Mouse (Mus musculus): ENCODE data around the gene Son.

Son gene

DNA sequence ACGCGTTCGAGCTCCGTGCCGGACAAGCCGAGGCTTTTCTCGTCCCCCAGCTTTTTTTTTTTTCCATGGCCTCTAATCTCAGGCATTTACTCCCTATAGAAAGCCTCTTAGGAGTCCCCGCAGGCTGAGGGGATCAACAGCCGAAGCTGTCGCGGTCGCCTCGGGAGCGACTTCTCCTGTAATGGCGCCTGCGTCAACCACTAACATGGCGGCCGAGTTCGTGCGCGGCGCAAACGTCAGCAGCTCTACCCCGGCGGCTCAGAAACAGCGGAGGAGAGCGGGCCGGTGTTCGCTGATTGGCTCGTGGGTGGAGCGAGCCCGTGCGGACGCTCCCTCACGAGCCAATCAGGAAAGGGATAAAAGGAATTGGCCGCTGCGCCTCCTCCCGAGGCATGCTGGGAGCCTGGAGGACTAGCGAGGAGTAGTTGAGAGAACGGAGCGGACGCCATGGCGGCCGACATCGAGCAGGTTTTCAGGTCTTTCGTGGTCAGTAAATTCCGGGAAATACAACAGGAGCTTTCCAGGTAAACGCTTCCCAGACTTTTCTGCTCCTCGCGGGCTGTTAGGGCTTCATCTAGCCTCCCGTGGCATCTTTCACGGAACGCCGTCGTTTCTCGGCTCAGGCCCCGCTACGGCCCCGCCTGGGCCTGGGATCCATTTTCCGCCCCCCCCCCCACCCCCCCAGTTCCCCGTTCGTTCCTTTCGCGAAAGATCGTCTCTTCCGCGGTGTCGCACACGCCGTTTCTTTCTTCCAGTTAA lies at the start of gene Son:
Son (plus strand) TSS at position 46 of the 759 bp plus-strand sequence.
- DNase-seq, result peak; percentile 97

DNA sequence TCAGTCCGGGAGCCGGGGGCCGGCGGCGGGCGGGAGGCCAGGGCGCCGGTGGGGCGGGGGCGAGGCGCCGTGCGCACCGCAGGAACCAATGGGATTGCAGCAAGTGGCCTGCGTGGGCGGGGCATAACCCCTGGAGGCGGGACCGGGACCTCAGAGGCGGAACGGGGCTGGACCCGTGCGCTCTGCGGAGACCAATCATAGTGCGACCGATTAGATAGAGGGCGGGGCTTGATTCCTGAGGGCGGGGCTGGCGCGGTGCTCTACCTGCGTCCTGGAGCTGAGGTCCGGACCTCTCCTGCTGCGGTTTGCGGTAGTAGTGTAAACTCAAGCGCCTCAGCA lies 49.7 kb upstream of the Son start, which contains the start of gene Tmem50b:
Tmem50b (minus strand) TSS at position 129 of the 339 bp plus-strand sequence.
- DNase-seq, result peak; percentile 99

DNA sequence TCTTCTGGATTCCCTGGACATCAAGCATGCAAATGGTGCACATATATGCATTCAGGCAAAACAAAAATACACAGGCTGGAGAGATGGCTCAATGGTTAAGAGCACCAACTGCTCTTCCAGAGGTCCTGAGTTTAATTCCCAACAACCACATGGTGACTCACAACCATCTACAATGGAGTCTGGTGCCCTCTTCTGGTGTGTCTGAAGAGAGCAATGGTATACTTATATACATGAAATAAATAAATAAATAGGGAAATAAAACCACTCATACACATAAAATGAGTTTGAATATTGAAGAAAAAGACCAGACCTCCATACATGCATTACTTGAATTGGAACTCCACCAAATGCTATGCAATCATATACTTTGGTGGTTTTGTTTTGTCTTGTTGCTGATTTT lies 48.1 kb upstream of the Son start:
- DNase-seq, result no peak

DNA sequence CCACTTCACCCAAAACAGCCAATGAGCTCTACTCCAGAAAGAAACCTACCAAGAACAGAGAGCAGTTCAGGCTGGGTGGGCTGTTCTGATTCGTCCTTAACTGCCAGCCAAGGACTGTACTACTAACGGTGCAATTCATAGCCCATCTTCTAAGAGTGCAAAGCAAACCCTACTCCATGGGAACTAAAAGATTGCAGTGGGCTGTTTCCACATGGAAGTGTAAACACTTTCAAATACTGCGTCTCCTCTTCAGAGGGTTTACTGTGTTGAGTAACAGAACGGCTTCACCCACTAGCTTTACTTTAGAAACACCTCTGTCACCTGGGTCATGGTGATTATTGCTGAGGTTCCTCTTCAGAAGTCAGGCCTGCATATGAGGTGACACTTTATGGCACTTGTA lies 46.2 kb upstream of the Son start:
- DNase-seq, result peak; percentile 46

DNA sequence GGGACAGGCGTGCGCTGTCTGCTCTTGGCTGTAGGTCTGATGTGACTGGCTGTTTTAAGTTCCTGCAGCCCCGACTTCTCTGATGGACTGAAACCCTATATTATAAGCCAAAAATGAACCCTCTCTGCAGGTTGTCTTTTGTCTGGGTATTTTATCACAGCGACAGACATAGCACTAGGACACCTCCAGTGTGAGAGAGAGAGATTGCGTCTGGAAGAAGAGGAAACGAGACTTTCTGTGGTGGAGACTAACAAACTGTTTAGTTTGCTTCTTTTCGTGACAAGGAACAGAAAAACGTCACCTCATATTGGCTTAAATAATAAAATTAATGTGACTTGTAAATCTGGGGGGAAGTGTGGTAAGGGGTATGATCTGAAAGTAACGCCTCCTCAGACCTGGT lies 45.6 kb upstream of the Son start:
- DNase-seq, result no peak

DNA sequence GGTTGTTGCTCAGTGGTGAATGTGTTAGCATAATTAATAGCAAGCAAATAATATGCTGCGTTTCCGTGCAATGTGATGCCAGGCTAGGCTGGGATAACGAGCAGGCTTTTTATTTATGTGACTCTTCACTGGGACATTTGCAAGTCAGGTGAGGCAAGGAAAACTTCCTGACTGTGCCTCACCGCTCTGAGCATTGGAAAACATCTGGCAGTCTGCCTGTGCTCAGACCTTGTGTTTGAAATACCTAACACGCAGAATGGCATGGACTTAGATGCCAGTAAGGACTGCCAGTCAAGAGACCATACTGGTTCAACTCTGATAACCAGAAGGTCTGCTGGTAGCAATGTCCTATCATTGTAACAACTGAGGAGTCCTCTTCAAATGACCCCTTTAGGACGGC lies 42.1 kb upstream of the Son start:
- no peak for DNase-seq

DNA sequence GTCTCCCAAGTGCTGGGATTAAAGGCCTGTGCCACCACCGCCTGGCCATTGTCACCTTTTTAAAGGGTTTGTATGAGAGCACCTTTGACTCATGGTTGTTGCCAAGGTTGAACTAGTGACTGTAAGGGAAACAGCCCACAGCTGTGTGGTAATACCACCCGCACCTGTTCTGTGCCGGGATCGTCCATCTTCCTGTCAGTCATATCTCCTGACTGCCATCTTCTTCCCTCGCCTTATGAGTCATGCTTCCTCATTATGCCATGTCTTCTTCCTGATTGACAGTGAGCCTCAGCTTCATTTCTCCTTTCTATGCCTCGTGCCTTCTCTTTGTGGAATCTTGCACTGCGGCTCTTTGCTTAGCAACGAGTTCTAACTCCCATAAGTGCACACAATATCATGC lies 40.3 kb upstream of the Son start:
- no peak for DNase-seq

DNA sequence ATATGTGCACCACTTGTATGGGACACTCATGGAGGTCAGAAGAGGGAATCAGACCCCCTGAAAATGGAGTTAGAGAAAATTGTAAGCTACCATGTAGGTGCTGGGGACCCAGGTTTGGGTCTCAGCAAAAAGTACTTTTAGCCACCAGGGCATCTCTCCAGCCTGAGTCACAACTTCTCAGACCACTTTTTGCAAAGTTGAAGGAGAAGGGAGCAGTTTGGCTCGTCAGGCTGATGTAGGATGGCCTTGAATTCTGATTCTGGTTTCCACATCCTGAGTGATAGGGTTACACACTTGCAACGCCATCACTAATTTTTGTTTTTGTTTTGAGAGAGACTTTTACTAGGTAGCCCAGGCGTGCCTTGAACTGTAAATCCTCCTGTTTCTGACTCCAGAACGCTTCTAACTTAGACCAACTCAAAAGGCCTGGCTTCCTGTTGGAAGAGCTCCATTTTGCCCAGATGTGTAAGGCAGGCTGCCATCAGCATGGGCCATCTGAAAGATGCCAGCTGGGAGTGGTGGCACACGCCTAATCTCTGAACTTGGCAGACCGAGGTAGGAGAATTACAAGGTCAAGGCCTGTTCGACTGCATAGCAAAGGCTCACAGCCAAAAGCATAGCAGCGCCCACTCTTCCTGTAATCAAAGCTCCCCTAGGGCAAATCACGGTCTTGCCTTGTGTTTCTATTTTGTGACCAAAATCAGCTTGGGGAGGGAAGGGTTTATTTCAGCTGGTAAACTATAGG lies 37.6 kb upstream of the Son start:
- DNase-seq, result peak; percentile 70

DNA sequence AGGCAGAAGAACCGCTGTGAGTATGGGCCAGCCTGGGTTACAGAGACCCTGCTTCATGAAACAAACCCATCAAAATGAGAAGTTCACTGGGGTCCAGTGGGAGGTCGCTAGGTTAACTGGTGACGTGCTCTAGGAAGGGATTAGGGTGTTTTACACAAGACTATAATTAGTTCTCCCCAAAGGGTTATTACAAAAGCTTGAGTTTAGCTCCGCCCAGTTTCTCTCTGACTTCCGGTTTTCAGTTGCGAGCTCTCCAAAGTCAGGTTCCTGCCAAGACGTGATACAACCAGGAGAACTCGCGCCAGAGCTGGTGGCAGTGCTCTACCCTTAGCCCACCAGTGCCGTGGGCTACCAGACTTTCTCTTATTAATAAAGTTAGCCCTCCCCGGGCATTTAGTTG lies 36.1 kb upstream of the Son start:
- peak; percentile 70 for DNase-seq

DNA sequence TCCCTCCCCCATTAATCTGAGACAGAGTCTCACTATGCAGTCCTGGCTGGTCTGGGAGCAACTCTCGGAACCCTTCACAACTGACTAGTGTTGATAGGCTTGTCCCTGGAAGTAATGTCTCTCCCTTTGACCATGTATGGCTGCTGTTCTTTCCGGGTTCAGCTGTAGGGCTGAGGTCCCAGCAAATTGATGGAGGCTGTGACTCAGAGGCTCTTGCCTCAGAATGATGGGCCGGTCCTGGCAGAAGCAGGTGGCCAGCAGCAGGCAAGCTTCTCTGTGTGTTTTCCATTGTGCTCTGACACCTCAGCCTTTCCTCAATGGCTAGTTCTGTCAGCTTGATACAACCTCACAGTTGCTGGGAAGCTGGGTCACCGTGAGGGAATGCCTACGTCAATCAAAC lies 34.8 kb upstream of the Son start:
- DNase-seq, result no peak

DNA sequence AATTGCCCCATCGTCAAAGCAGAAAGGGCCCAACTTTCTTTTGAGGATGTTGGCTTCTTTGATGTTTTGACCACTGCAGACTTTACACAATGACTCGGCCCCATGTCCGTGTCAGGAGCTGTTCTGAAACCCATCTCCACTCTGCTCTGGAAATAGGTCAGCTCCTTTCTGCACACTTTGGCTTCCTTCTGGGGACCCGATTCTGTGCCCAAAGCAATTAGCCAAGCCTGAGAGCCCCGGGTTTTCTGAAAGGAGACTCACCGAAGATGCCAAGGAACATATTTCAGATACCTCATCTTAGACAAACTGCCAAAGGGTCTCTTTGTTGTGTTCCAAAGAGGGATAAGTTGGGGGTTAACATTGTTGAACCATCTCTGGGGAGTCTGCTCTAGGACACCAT lies 32.8 kb upstream of the Son start:
- DNase-seq, result no peak

DNA sequence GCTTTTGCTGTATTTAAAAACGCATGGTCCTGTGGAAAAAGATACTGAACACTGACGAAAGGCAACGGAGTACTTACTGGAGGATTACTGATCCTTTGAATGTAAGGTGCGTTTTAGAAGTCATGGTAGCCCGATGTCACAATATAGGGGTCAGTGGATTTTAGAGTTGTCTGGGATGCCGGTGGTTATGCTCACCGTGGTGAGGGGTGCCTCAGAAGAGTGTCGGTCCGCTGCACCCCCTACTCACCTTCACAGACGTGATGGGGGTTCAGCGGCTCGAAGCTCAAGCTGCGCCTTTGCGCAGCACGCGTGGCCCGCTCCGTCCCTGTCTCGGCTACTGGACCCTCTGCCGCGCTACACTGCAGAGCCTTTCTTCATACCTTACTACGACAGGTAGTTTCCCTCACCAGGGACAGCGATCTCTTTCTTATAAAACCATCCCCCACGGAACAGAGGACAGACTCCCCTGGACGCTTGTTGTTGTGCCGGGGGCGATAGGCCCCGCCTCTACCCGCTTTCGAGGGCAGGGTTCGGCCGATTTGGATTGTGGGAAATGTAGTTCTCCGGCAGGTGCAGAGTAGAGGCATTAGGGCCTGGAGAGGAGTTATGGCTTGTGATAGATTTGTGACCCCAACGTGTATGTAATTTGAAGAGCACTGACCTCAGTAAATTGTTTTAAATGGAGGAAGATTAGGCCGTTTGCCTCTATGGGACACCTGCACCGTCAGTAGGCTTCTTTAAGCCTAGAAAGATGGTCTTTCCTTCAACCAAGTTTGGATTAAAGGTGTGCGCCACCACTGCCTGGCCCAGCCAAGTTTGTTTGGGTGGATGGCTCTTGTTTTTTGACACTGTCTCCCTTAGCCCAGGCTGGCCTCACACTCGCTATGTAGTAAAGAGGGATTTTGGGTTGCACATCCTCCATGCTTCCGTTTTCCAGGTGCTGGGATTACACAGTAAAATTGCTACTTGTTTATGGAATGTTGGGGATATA lies 28.5 kb upstream of the Son start, which contains the start of gene Dnajc28:
Dnajc28 (minus strand) TSS at position 516 of the 991 bp plus-strand sequence.
- DNase-seq, result peak; percentile 91

DNA sequence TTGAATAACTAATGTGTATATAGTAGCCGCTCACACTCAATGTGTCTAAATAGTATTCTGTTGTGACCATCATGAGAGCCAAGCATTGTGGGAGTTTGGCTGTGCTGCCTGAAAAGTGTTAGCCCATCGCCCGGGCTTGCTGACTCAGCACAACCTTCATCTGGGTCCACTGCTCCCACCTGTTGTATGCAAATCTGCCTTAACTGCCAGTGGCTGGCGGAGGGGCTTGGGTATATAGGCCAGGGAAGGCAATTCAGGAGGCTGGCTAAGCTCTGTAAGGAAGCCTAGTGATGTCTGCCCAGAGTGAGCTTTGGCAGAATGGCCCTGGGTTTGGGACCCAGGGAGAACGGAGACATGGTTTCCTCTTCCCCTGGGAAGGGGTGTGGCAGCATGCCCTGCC lies 27.1 kb upstream of the Son start:
- no peak for DNase-seq

DNA sequence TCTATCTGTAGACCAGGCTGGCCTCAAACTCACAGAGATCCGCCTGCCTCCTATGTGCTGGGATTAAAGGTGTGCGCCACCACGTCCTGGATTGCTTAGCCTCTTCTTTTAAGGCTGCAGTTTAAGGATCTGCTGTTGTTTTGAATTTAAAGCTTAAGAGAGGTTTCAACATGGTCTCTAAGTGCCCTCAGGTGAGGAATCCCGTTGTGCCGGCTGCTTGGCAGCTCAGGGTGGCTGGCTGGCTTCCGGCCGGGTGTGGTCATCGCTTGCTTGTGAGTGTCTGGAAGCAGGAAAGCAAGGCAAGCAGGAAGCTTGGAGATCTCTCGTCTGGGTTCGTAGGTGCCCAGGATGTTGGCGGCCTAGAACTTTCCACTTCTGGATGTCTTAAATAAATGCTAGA lies 26.3 kb upstream of the Son start:
- DNase-seq, result peak; percentile 88

DNA sequence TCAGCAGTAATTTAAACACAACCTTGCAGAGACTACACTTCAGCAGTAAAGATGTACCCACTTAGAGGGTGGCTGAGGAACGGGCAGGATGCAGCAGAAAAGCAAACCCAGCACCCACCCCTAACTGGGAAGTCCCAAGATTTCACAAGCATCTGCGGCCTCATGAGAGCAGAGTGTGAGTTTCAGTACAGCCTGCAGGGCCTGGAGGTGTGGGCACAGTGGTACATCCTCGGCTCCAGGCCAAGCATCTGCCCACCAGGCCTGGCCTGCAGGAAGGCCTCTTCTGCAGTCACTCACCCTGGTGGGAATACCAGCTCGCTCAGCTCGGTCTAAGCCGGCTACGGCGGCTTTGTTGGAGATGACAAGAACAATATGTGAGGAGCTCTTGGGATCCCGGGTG lies 24.2 kb upstream of the Son start:
- no peak for DNase-seq

DNA sequence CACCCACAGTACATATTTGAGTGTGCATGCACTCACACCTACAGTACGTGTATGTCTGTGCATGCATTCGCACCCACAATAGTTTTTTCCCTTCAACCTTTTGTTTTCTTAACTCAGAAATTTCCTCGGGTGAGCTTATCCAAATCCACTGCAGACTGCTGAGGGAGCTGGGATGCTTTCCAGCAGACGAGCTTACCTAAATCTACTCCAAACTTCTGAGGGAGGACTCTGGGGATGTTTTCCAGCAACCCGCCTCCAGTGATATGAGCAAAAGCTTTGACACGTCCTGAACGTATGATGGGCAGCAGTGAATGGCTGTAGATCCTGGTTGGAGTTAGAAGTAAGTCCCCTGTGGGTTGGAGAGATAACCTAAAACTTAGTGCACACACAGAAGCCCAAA lies 19.5 kb upstream of the Son start:
- DNase-seq, result no peak

DNA sequence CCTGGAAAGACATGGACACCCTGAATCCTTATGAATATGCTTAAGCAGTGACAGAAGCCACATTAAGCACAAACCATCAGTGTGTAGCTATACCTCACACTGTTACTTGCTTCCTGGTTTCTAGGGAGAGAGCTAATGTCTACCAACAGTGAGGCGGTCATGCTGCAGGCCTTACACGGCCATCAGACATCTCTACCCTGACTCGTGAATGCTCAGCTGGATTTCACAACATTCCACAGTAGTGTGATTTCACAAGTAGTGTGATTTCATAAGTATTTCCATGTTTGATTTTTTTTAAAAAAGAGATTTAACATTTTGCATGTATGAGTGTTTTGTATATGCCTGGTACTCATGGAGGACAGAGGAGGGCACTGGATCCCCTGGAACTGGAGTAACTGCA lies 18.6 kb upstream of the Son start:
- DNase-seq, result no peak

DNA sequence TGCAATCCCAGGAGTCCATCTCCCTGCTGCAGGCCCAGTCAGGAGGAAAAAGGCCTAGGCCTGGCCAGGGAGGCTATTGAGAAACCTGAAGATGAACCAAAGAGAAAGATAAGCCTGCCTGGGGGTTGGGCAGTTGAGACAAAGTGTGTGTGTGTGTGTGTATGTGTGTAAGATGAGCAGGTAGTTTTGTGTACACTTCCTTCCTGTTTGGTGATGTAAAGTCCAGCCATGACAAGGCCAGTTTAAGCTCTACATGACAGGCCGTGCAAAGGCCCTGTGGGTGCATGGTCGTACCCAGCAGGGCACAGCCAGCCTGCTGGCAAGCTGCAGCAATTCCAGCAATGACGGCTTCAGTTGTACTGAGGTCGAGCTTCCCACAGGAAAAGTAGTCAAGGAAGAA lies 17.6 kb upstream of the Son start:
- no peak for DNase-seq

DNA sequence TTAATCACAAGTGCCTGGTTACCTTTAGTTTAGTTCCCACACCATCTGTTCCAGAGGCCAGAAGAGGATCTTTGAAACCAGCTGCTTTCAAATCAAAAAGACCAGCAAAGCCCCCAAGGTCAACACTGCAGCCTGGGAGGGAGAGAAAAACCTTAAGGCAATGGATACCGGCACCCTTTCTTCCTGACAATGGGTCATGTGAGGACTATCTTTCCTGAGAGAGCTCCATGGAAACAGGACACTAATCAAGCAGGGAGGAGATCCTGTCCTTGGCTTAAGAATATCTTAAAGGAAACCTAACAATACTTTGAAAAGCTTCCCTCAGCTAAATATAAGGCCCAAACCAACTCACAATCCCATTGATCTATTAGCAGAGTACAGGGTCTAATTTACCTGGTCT lies 16.7 kb upstream of the Son start:
- DNase-seq, result no peak

DNA sequence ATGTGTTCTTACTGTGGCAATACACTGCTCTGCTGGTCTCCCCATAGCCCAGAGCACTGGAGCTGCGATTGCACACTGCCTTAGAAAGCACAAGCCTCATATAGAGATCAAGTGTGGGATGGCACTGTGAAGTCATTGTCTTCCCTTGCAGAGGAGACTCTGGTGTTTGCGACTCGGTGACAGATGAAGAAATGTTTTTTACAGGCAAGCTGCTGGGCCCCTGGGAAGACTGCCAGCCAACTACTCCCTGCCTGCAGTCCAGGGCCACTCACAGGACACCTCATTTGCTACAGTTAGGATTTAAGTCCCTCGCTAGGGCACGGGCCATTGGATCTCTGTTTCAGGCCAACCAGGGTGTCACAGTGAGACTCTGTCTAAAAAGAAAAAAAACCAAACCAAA lies 14.9 kb upstream of the Son start:
- DNase-seq, result no peak

DNA sequence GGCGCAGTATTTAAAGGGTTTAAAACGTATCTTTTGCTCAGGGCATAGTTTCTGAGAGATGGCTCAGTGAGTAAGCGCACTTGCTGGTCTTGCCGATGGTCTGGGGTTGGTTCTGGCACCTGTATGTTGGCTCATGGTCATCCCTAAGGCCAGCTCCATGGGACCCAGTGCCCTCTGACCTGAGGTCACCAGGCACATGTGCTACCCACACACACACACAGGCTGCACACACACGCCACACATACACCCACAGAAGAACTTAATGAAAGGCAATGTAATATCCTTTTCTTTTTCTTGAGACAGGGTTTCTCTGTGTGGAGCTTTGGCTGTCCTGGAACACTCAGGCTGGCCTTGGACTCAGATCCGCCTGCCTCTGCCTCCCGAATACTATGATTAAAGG lies 14.4 kb upstream of the Son start:
- no peak for DNase-seq

DNA sequence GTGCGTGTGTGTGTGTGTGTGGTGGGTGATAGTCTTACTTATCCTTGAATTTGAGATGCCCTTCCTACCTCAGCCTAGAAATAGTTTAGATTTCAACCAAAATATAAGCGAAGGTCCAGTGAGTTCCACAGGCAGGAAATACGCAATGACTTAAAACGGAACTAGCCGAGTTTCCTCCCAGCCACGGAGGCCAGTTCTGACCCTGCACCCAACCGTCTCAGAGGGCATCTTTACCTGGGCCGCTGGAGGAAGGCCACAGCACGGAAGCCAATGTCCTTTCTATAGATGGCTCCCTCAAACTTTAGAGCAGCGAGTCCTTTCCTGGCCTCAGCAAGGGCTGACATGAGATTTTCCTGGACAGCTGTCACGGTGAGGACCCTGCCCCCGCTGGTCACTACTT lies 13.7 kb upstream of the Son start:
- DNase-seq, result no peak

DNA sequence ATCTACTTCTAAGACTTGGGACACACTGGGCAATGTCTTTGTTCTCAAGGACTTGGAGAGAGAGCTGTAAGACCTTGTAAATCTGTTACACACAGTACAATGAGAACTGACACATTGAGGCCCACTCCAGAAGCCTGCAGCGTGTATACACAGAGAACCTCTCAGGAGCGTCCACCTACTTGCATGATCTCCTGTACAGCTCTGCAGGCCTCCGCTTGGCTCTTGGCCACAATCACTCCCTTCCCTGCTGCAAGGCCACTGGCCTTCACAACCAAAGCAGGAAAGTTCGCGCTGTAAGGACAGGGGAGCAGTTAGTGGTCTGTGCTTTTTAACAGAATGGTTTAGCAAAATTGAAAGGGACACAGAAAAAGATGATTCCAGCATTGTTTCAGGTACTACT lies 8.1 kb upstream of the Son start:
- no peak for DNase-seq
